ENCODE assay signal across 12 mouse cellular contexts in genomic region chr4:127363331-127363730, GRCm38 (mm10). TPM values are rescaled to one million over a fixed set of nuclear protein-coding genes. Genes with fewer than 3 reads are reported as not detected.
A peak's percentile ranks its signal among the peaks of the same experiment; 100 is the strongest.
DNase-seq lines count a peak whose midpoint lies in the region; ATAC-seq and TF ChIP-seq lines count a peak whose summit lies in the region.
"Had no signal": no experiment of that assay in that cellular context is flagged by ENCODE, and none has a peak within 500 bp of the region (broad histone marks: within the 10 kb centered on the region; RNA-seq: fewer than 3 reads in every experiment).

No protein-coding gene starts in this region.

- no peak overlapping the region for H3K27ac ChIP-seq in liver, adult 2 months (replicated peaks; ENCODE audit: insufficient read depth, low read depth, low read length)
- H3K27ac ChIP-seq: hindbrain, embryonic 13.5 days; stomach, embryonic 15.5 days had no signal

- H3K9ac ChIP-seq in liver, adult 2 months (ENCODE audit: low read depth, low read length), result no peak overlapping the region
- H3K9ac ChIP-seq: hindbrain, embryonic 13.5 days; stomach, embryonic 15.5 days had no signal

- H3K4me3 ChIP-seq in liver, adult 2 months (ENCODE audit: insufficient read depth, low read depth, low read length), result no peak overlapping the region
- H3K4me3 ChIP-seq: hindbrain, embryonic 13.5 days; megakaryocyte, embryonic 14.5 days; stomach, embryonic 15.5 days had no signal

- H3K27me3 ChIP-seq in liver, adult 2 months (ENCODE audit: control insufficient read depth, insufficient read depth, low read length), result no peaks in the 10 kb centered on the region
- H3K27me3 ChIP-seq: stomach, embryonic 15.5 days had no signal

- H3K79me2 ChIP-seq in liver, adult 2 months (ENCODE audit: control insufficient read depth, insufficient read depth, low read length), result no peaks in the 10 kb centered on the region

- 0 out of 2 replicates have a peak, but pooled peaks have one; percentile 34 for ATAC-seq in granulocyte monocyte progenitor cell, adult 5-6 weeks (replicated peaks; ENCODE audit: poor library complexity, severe bottlenecking)

- peak; percentile 36; the same call in 1 of the 2 replicates for TF ChIP-seq CTCF in liver, adult 2 months (IDR thresholded peaks at IDR 0.05; ENCODE audit: low read depth, low read length)

- H3K4me1 ChIP-seq in liver, adult 2 months (ENCODE audit: control insufficient read depth, insufficient read depth, low read length), result no peaks in the 10 kb centered on the region
- H3K4me1 ChIP-seq: stomach, embryonic 15.5 days had no signal

- WGBS in liver, adult 2 months, result 54% methylated on average over 4 of the region's 4 CpGs

- no peaks in the 10 kb centered on the region for H3K36me3 ChIP-seq in liver, adult 2 months (ENCODE audit: control insufficient read depth, insufficient read depth, low read length)
- H3K36me3 ChIP-seq: hindbrain, embryonic 13.5 days; stomach, embryonic 15.5 days had no signal

- TF ChIP-seq POLR2A in liver, adult 2 months (IDR thresholded peaks at IDR 0.05; ENCODE audit: extremely low read depth, insufficient read depth, low read length), result no peak

- DNase-seq in liver, adult 2 months (ENCODE audit: extremely low read depth, low read depth, low spot score), result no peak
- no peak for DNase-seq in liver
- peak; percentile 49 for DNase-seq in 416B (ENCODE audit: low read depth)
- DNase-seq in B cell, adult 2 months, result peak; percentile 12 to 20
- no peak for DNase-seq in frontal cortex, postnatal 10 days (ENCODE audit: low spot score in 2 of 2)
- DNase-seq in layer of hippocampus, adult 9-10 months (ENCODE audit: low spot score), result no peak
- DNase-seq: kidney, postnatal 25 days; left cerebral cortex, postnatal 4 days had no signal

RNA-seq across cellular contexts. Expression of gene Gjb5, which starts 5.3 kb away (rescaled TPM):
- total RNA-seq in liver, adult 2 months (2014; rRNA removed), result not detected in 2 replicates
- polyA plus RNA-seq in liver, adult 2 months (2012; rRNA removed), result 0.05 TPM in 1 of 2 replicates, not detected in the other
- not detected in 2 replicates for total RNA-seq in granulocyte monocyte progenitor cell, adult 5-6 weeks (2014; fragmentation: Nextera tagmentation)
- total RNA-seq in granulocyte monocyte progenitor cell, adult 5-6 weeks (2017), result not detected in 2 replicates

RNA-seq across cellular contexts. Expression of gene Gjb4, which starts 9.4 kb away (rescaled TPM):
- total RNA-seq in liver, adult 2 months (2014; rRNA removed), result not detected in 2 replicates
- polyA plus RNA-seq in liver, adult 2 months (2012; rRNA removed), result not detected in 2 replicates
- not detected in 2 replicates for total RNA-seq in granulocyte monocyte progenitor cell, adult 5-6 weeks (2014; fragmentation: Nextera tagmentation)
- not detected in 2 replicates for total RNA-seq in granulocyte monocyte progenitor cell, adult 5-6 weeks (2017)
- total RNA-seq: left cerebral cortex, postnatal 4 days had no signal
- polyA plus RNA-seq: hindbrain, embryonic 13.5 days had no signal

RNA-seq across cellular contexts. Expression of gene Gjb3, which starts 32.7 kb away (rescaled TPM):
- not detected in 2 replicates for total RNA-seq in liver, adult 2 months (2014; rRNA removed)
- polyA plus RNA-seq in liver, adult 2 months (2012; rRNA removed), result not detected in 2 replicates
- not detected in 2 replicates for total RNA-seq in granulocyte monocyte progenitor cell, adult 5-6 weeks (2014; fragmentation: Nextera tagmentation)
- 0.69 and 0.82 TPM in 2 replicates for total RNA-seq in granulocyte monocyte progenitor cell, adult 5-6 weeks (2017)

RNA-seq across cellular contexts. Expression of gene Gja4, which starts 49.5 kb away (rescaled TPM):
- total RNA-seq in liver, adult 2 months (2014; rRNA removed), result 1.5 and 1.9 TPM in 2 replicates
- polyA plus RNA-seq in liver, adult 2 months (2012; rRNA removed), result 8.0 and 8.8 TPM in 2 replicates
- total RNA-seq in granulocyte monocyte progenitor cell, adult 5-6 weeks (2014; fragmentation: Nextera tagmentation), result not detected in 2 replicates
- not detected in 2 replicates for total RNA-seq in granulocyte monocyte progenitor cell, adult 5-6 weeks (2017)

Comparison
In these comparisons a context has a peak if more than half of its experiments do, and no peak if none do; other contexts are left out.
1. DNase-seq: peak in 416B (single experiment) and B cell, adult 2 months (2 of 2); none in liver, adult 2 months (single experiment), liver (single experiment), frontal cortex, postnatal 10 days (0 of 2) and layer of hippocampus, adult 9-10 months (single experiment).